Mouse (Mus musculus) heart, embryonic 13.5 days (tissue): ENCODE results near the gene 4922502D21Rik. TPM values are rescaled to one million over a fixed set of nuclear protein-coding genes. Genes with fewer than 3 reads are reported as not detected.

Experiments used
- ATAC-seq: fragments of 200-750 bp; cut with Nextera tagmentation; 2 replicates; pipeline ENCODE4 v1.8.0; 2017; ENCODE audit warnings: moderate TSS enrichment; ENCODE audit not compliant: insufficient number of reproducible peaks, low FRiP score, low TSS enrichment; ENCODE audit errors: extremely low read depth
- H3K27ac ChIP-seq: fragments of 300-500 bp; sonication (generic); replicated peaks from 2 replicates; pipeline ENCODE4 v1.5.1; 2015; ENCODE audit warnings: moderate library complexity, mild to moderate bottlenecking, inconsistent platforms
- H3K27me3 ChIP-seq: fragments of 300-500 bp; sonication (generic); replicated peaks from 2 replicates; pipeline ENCODE4 v1.6.1; 2015; ENCODE audit warnings: mild to moderate bottlenecking, inconsistent platforms
- H3K36me3 ChIP-seq: fragments of 300-500 bp; sonication (generic); 2 replicates; pipeline ENCODE4 v1.6.1; 2015; ENCODE audit warnings: mild to moderate bottlenecking, inconsistent platforms
- H3K4me1 ChIP-seq: fragments of 300-500 bp; sonication (generic); 2 replicates; pipeline ENCODE4 v1.6.1; 2015; ENCODE audit warnings: inconsistent platforms
- H3K4me2 ChIP-seq: fragments of 300-500 bp; sonication (generic); 2 replicates; pipeline ENCODE4 v1.6.1; 2015; ENCODE audit warnings: inconsistent platforms, mild to moderate bottlenecking, moderate library complexity
- H3K4me3 ChIP-seq: fragments of 300-500 bp; sonication (generic); 2 replicates; pipeline ENCODE4 v1.5.1; 2015; ENCODE audit warnings: moderate library complexity, mild to moderate bottlenecking, inconsistent platforms
- H3K9ac ChIP-seq: fragments of 300-500 bp; sonication (generic); 2 replicates; pipeline ENCODE4 v1.6.1; 2015; ENCODE audit warnings: inconsistent platforms, mild to moderate bottlenecking, moderate library complexity
- H3K9me3 ChIP-seq: fragments of 300-500 bp; sonication (generic); 2 replicates; pipeline ENCODE4 v1.6.1; 2016; ENCODE audit warnings: inconsistent platforms
- WGBS: fragments of 180-500 bp; shearing (Covaris S2); methylation state at CpG from one replicate; pipeline ENCODE4 v1.1.7; 2015; ENCODE audit warnings: mixed read lengths; 5-methylcytosine and 5-hydroxymethylcytosine counted together
- polyA plus RNA-seq: library from polyadenylated mRNA; unstranded; fragments of >200 nt; fragmentation: Nextera tagmentation; extraction: Ambion mirVana; gene quantifications from 2 replicates; pipeline ENCODE4 v1.2.1, GENCODE M21; 2015

4922502D21Rik gene
- polyA plus RNA-seq, 1 experiment from 2014 or later: not detected

GRCm38 (mm10) chr6:129304180-129304579 lies 27.4 kb downstream of the 4922502D21Rik start:
- H3K9ac ChIP-seq: no peak overlapping the region
- H3K4me1 ChIP-seq: no peaks in the 10 kb centered on the region
- no peak overlapping the region for H3K27ac ChIP-seq
- no peak overlapping the region for H3K4me3 ChIP-seq
- 41% methylated on average over 1 of the region's 1 CpGs for WGBS
- no peak for ATAC-seq
- H3K27me3 ChIP-seq: no peaks in the 10 kb centered on the region
- H3K4me2 ChIP-seq: no peak overlapping the region
- no peaks in the 10 kb centered on the region for H3K36me3 ChIP-seq
- H3K9me3 ChIP-seq: no peaks in the 10 kb centered on the region

GRCm38 (mm10) chr6:129288708-129289107 lies 42.9 kb downstream of the 4922502D21Rik start:
- H3K27ac ChIP-seq: no peak overlapping the region
- H3K4me3 ChIP-seq: no peak overlapping the region
- H3K4me1 ChIP-seq: no peaks in the 10 kb centered on the region
- no peak for ATAC-seq
- no peaks in the 10 kb centered on the region for H3K9me3 ChIP-seq
- H3K4me2 ChIP-seq: no peak overlapping the region
- no peaks in the 10 kb centered on the region for H3K36me3 ChIP-seq
- no peak overlapping the region for H3K9ac ChIP-seq
- no peaks in the 10 kb centered on the region for H3K27me3 ChIP-seq

- H3K27ac ChIP-seq: no peak overlapping the region
- H3K4me3 ChIP-seq: no peak overlapping the region
- H3K27me3 ChIP-seq: no peaks in the 10 kb centered on the region
- no peak for ATAC-seq
- H3K9ac ChIP-seq: no peak overlapping the region
- H3K4me2 ChIP-seq: no peak overlapping the region
- 43% methylated on average over 7 of the region's 7 CpGs for WGBS
- H3K36me3 ChIP-seq: no peaks in the 10 kb centered on the region
- H3K4me1 ChIP-seq: no peaks in the 10 kb centered on the region
- H3K9me3 ChIP-seq: no peaks in the 10 kb centered on the region
These were observed 47.1 kb downstream of the 4922502D21Rik start for GRCm38 (mm10) chr6:129284384-129285104.

- no peaks in the 10 kb centered on the region for H3K36me3 ChIP-seq
- H3K9me3 ChIP-seq: no peaks in the 10 kb centered on the region
- H3K4me2 ChIP-seq: no peak overlapping the region
- no peak overlapping the region for H3K27ac ChIP-seq
- no peak overlapping the region for H3K4me3 ChIP-seq
- H3K27me3 ChIP-seq: no peaks in the 10 kb centered on the region
- no peaks in the 10 kb centered on the region for H3K4me1 ChIP-seq
- no peak overlapping the region for H3K9ac ChIP-seq
- no peak for ATAC-seq
- WGBS: 63% methylated on average over 3 of the region's 3 CpGs
These were observed 48.3 kb downstream of the 4922502D21Rik start for GRCm38 (mm10) chr6:129283271-129283670.

- no peak for ATAC-seq
These were observed 55.1 kb downstream of the 4922502D21Rik start for GRCm38 (mm10) chr6:129276483-129276882.

GRCm38 (mm10) chr6:129275624-129276203 lies 55.9 kb downstream of the 4922502D21Rik start:
- no peak overlapping the region for H3K9ac ChIP-seq
- 51% methylated on average over 3 of the region's 3 CpGs for WGBS
- H3K9me3 ChIP-seq: no peaks in the 10 kb centered on the region
- no peaks in the 10 kb centered on the region for H3K4me1 ChIP-seq
- no peaks in the 10 kb centered on the region for H3K36me3 ChIP-seq
- H3K4me3 ChIP-seq: no peak overlapping the region
- H3K4me2 ChIP-seq: no peak overlapping the region
- no peak overlapping the region for H3K27ac ChIP-seq
- no peaks in the 10 kb centered on the region for H3K27me3 ChIP-seq
- ATAC-seq: no peak

More at GRCm38 (mm10) chr6:129276483-129276882, 55.1 kb downstream of the 4922502D21Rik start:
- H3K36me3 ChIP-seq: no peaks in the 10 kb centered on the region
- H3K9me3 ChIP-seq: no peaks in the 10 kb centered on the region
- 86% methylated on average over 2 of the region's 2 CpGs for WGBS
- H3K9ac ChIP-seq: no peak overlapping the region
- no peaks in the 10 kb centered on the region for H3K27me3 ChIP-seq
- no peaks in the 10 kb centered on the region for H3K4me1 ChIP-seq
- no peak overlapping the region for H3K27ac ChIP-seq
- no peak overlapping the region for H3K4me3 ChIP-seq
- no peak overlapping the region for H3K4me2 ChIP-seq

GRCm38 (mm10) chr6:129275220-129275619 lies 56.4 kb downstream of the 4922502D21Rik start, which contains the start of gene Cd69:
Gene Cd69, minus strand, starts transcription at chr6:129275436.
- no peaks in the 10 kb centered on the region for H3K36me3 ChIP-seq
- no peak within 1 kb of the TSS for H3K4me3 ChIP-seq
- H3K27me3 ChIP-seq: no peaks in the 10 kb centered on the region
- no peak within 1 kb of the TSS for H3K4me2 ChIP-seq
- 66% methylated on average over 9 of the region's 9 CpGs for WGBS
- H3K4me1 ChIP-seq: no peaks in the 10 kb centered on the region
- ATAC-seq: no peak
- H3K9ac ChIP-seq: no peak within 1 kb of the TSS
- no peaks in the 10 kb centered on the region for H3K9me3 ChIP-seq
- no peak within 1 kb of the TSS for H3K27ac ChIP-seq

- Histone ChIP-seq H3K9me3 (no peaks in the 10 kb centered on the region), H3K36me3 (no peaks in the 10 kb centered on the region), H3K4me1 (no peaks in the 10 kb centered on the region), H3K9ac (no peak overlapping the region), H3K27me3 (no peaks in the 10 kb centered on the region), H3K27ac (no peak overlapping the region), H3K4me2 (no peak overlapping the region), H3K4me3 (no peak overlapping the region)
- 68% methylated on average over 2 of the region's 2 CpGs for WGBS
- no peak for ATAC-seq
These were observed 57.1 kb downstream of the 4922502D21Rik start for GRCm38 (mm10) chr6:129274476-129274875.

- H3K27me3 ChIP-seq: no peaks in the 10 kb centered on the region
- no peaks in the 10 kb centered on the region for H3K9me3 ChIP-seq
- H3K36me3 ChIP-seq: no peaks in the 10 kb centered on the region
- H3K4me3 ChIP-seq: no peak overlapping the region
- WGBS: 66% methylated on average over 3 of the region's 3 CpGs
- no peak overlapping the region for H3K4me2 ChIP-seq
- H3K4me1 ChIP-seq: no peaks in the 10 kb centered on the region
- no peak overlapping the region for H3K9ac ChIP-seq
- no peak for ATAC-seq
- no peak overlapping the region for H3K27ac ChIP-seq
These were observed 57.9 kb downstream of the 4922502D21Rik start for GRCm38 (mm10) chr6:129273662-129274061.

Other genes with a start within 250 kb of the 4922502D21Rik start
- not detected in 2 replicates for gene Clec2e, start 230.9 kb downstream of the 4922502D21Rik start, polyA plus RNA-seq
- 0.11 and 0.20 TPM in 2 replicates for gene Clec2d, start 151.2 kb downstream of the 4922502D21Rik start, polyA plus RNA-seq
- 0.14 TPM in 1 of 2 replicates, not detected in the other for gene Cd69, start 56.4 kb downstream of the 4922502D21Rik start, polyA plus RNA-seq
- gene Clec12a, start 10.9 kb upstream of the 4922502D21Rik start, polyA plus RNA-seq: 0.66 and 0.86 TPM in 2 replicates
- 0.15 and 0.32 TPM in 2 replicates for gene Clec12b, start 54.1 kb upstream of the 4922502D21Rik start, polyA plus RNA-seq
- gene Clec1b, start 65.5 kb upstream of the 4922502D21Rik start, polyA plus RNA-seq: 5.9 and 9.6 TPM in 2 replicates
- 0.20 and 0.35 TPM in 2 replicates for gene Clec9a, start 77.1 kb upstream of the 4922502D21Rik start, polyA plus RNA-seq
- 3.0 and 3.2 TPM in 2 replicates for gene Clec1a, start 120.2 kb upstream of the 4922502D21Rik start, polyA plus RNA-seq
- gene Olr1, start 175.4 kb upstream of the 4922502D21Rik start, polyA plus RNA-seq: 0.29 and 0.48 TPM in 2 replicates
- gene Tmem52b, start 180.8 kb upstream of the 4922502D21Rik start, polyA plus RNA-seq: 0.12 TPM in 1 of 2 replicates, not detected in the other
- 40.3 and 41.3 TPM in 2 replicates for gene Gabarapl1, start 201.4 kb upstream of the 4922502D21Rik start, polyA plus RNA-seq
- gene Klre1, start 246.1 kb upstream of the 4922502D21Rik start, polyA plus RNA-seq: not detected in 2 replicates